ENCODE assay signal across 22 mouse cellular contexts in the genomic region with DNA sequence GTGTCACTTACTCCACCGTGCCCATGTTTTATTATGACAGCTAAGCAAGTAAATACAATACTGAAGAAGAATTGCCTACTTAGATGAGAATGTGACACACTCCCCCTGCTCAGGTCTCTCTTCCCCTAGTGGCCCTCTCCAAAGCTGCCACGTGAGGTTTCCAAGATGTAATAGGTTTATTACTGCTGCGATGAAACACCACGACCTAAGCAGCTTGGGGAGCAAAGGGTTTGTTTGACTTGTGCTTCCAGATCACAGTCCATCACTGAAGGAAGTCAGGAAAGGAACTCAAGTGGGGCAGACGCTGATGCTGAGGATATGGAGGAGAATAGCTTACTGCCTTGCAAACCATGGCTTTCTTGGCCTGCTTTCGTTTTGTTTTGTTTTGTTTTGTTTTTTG.
A peak's percentile ranks its signal among the peaks of the same experiment; 100 is the strongest.
DNase-seq lines count a peak whose midpoint lies in the region; ATAC-seq and TF ChIP-seq lines count a peak whose summit lies in the region.
"Had no signal": no experiment of that assay in that cellular context is flagged by ENCODE, and none has a peak within 500 bp of the region (broad histone marks: within the 10 kb centered on the region; RNA-seq: fewer than 3 reads in every experiment).

No protein-coding gene starts in this region.

- H3K9me3 ChIP-seq in intestine, embryonic 14.5 days (ENCODE audit: control insufficient read depth, low read length), result no peaks in the 10 kb centered on the region
- no peaks in the 10 kb centered on the region for H3K9me3 ChIP-seq in intestine, embryonic 15.5 days
- H3K9me3 ChIP-seq in intestine, postnatal 0 days (ENCODE audit: control insufficient read depth), result no peaks in the 10 kb centered on the region
- H3K9me3 ChIP-seq: embryonic facial prominence, embryonic 13.5 days; embryonic facial prominence, embryonic 15.5 days; forebrain, embryonic 10.5 days; forebrain, embryonic 12.5 days had no signal

- no peaks in the 10 kb centered on the region for H3K27me3 ChIP-seq in intestine, embryonic 14.5 days (replicated peaks; ENCODE audit: control insufficient read depth, insufficient read depth, low read length)
- H3K27me3 ChIP-seq in intestine, embryonic 15.5 days (replicated peaks), result no peaks in the 10 kb centered on the region
- no peaks in the 10 kb centered on the region for H3K27me3 ChIP-seq in intestine, postnatal 0 days (replicated peaks; ENCODE audit: control insufficient read depth, insufficient read depth, low read length)
- H3K27me3 ChIP-seq: embryonic facial prominence, embryonic 13.5 days; embryonic facial prominence, embryonic 15.5 days had no signal

- intact Hi-C loops in left cerebral cortex, postnatal 25 days (cut with DNase I), result no loop called here

- peak; percentile 40 for TF ChIP-seq CTCF in intestine, postnatal 0 days (IDR thresholded peaks at IDR 0.05; ENCODE audit: low read depth)

- DNase-seq in intestine, embryonic 14.5 days (ENCODE audit: low spot score), result no peak
- no peak for DNase-seq in left cerebral cortex, postnatal 25 days (ENCODE audit: low spot score in 2 of 2)
- no peak for DNase-seq in natural killer cell, adult 2 months (ENCODE audit: low spot score in 2 of 2)
- DNase-seq in urinary bladder, adult 2 months (ENCODE audit: low spot score), result no peak
- DNase-seq: adrenal gland, adult 2 months; adrenal gland, postnatal 10 days; adrenal gland, postnatal 25 days; cerebellum, adult 11 months; cerebellum, adult 18-20 months; cerebellum, adult 8-10 months; cerebellum, adult 9-11 months; cerebellum, postnatal 14 days; cerebellum, postnatal 36 days; embryo, embryonic 11 days had no signal

- peaks cover 33% of the 10 kb centered on the region for H3K4me1 ChIP-seq in intestine, embryonic 14.5 days (replicated peaks; ENCODE audit: control insufficient read depth, insufficient read depth, low read length)
- peaks cover 21% of the 10 kb centered on the region for H3K4me1 ChIP-seq in intestine, embryonic 15.5 days (replicated peaks)
- peaks cover 11% of the 10 kb centered on the region; the same call in 1 of the 2 replicates for H3K4me1 ChIP-seq in intestine, postnatal 0 days (replicated peaks; ENCODE audit: control insufficient read depth, insufficient read depth, low read length)

- no peak overlapping the region for H3K27ac ChIP-seq in intestine, embryonic 14.5 days (ENCODE audit: low read depth)
- no peak overlapping the region for H3K27ac ChIP-seq in intestine, embryonic 15.5 days
- H3K27ac ChIP-seq in intestine, postnatal 0 days (ENCODE audit: low read depth, low read length), result no peak overlapping the region
- H3K27ac ChIP-seq: embryonic facial prominence, embryonic 13.5 days; embryonic facial prominence, embryonic 15.5 days; forebrain, embryonic 10.5 days; forebrain, embryonic 12.5 days had no signal

- H3K36me3 ChIP-seq in intestine, embryonic 14.5 days (ENCODE audit: control insufficient read depth, insufficient read depth, low read length), result no peaks in the 10 kb centered on the region
- no peaks in the 10 kb centered on the region for H3K36me3 ChIP-seq in intestine, embryonic 15.5 days
- H3K36me3 ChIP-seq in intestine, postnatal 0 days (ENCODE audit: control insufficient read depth, insufficient read depth), result no peaks in the 10 kb centered on the region
- H3K36me3 ChIP-seq: embryonic facial prominence, embryonic 13.5 days; embryonic facial prominence, embryonic 15.5 days; forebrain, embryonic 10.5 days; forebrain, embryonic 12.5 days had no signal

- no peak overlapping the region for H3K4me3 ChIP-seq in intestine, embryonic 14.5 days (ENCODE audit: low read depth, low read length)
- no peak overlapping the region for H3K4me3 ChIP-seq in intestine, embryonic 15.5 days (replicated peaks)
- H3K4me3 ChIP-seq in intestine, postnatal 0 days (ENCODE audit: low read depth, low read length), result no peak overlapping the region
- H3K4me3 ChIP-seq: embryonic facial prominence, embryonic 13.5 days; embryonic facial prominence, embryonic 15.5 days; erythroblast, embryonic 14.5 days; forebrain, embryonic 10.5 days; forebrain, embryonic 12.5 days had no signal

- WGBS in intestine, embryonic 14.5 days, result 22% methylated on average over 6 of the region's 6 CpGs
- WGBS in intestine, embryonic 15.5 days, result 32% methylated on average over 6 of the region's 6 CpGs
- WGBS in intestine, postnatal 0 days, result 22% methylated on average over 6 of the region's 6 CpGs

- no peak overlapping the region for H3K9ac ChIP-seq in intestine, embryonic 14.5 days (ENCODE audit: low read length)
- H3K9ac ChIP-seq in intestine, embryonic 15.5 days, result no peak overlapping the region
- no peak overlapping the region for H3K9ac ChIP-seq in intestine, postnatal 0 days (ENCODE audit: low read depth, low read length)
- H3K9ac ChIP-seq: embryonic facial prominence, embryonic 13.5 days; embryonic facial prominence, embryonic 15.5 days; forebrain, embryonic 12.5 days had no signal

- H3K4me2 ChIP-seq in intestine, embryonic 14.5 days (ENCODE audit: low read length), result no peak overlapping the region
- no peak overlapping the region for H3K4me2 ChIP-seq in intestine, embryonic 15.5 days (replicated peaks)
- no peak overlapping the region for H3K4me2 ChIP-seq in intestine, postnatal 0 days (replicated peaks; ENCODE audit: low read depth)
- H3K4me2 ChIP-seq: embryonic facial prominence, embryonic 13.5 days; embryonic facial prominence, embryonic 15.5 days; forebrain, embryonic 12.5 days had no signal

- peak; percentile 45; the same call in 1 of the 2 replicates for ATAC-seq in intestine, embryonic 14.5 days (replicated peaks; ENCODE audit: low FRiP score, low TSS enrichment, low read depth)
- ATAC-seq in intestine, embryonic 15.5 days, result peak; percentile 82
- ATAC-seq in intestine, postnatal 0 days, result peak; percentile 91
- ATAC-seq: forebrain, embryonic 14.5 days had no signal
